Mouse (Mus musculus) liver, embryonic 11.5 days (tissue): ENCODE measurements around the gene Vav3. TPM values are rescaled to one million over a fixed set of nuclear protein-coding genes. Genes with fewer than 3 reads are reported as not detected.

Experiments
- ATAC-seq: fragments of 200-750 bp; cut with Nextera tagmentation; replicated peaks from 2 replicates; pipeline ENCODE4 v1.8.0; 2017; ENCODE audit warnings: moderate number of reproducible peaks, mild to moderate bottlenecking, moderate TSS enrichment, moderate library complexity; ENCODE audit not compliant: low FRiP score
- DNase-seq: peaks from one replicate; pipeline ENCODE4 v3.0.0-alpha.2; 2017; ENCODE audit warnings: low spot score
- H3K27ac ChIP-seq: fragments of 300-500 bp; sonication (generic); 2 replicates; pipeline ENCODE4 v1.5.1; 2014; ENCODE audit warnings: mild to moderate bottlenecking, low read depth, low read length, control low read depth
- H3K27me3 ChIP-seq: fragments of 300-500 bp; sonication (generic); replicated peaks from 2 replicates; pipeline ENCODE4 v1.6.1; 2014; ENCODE audit warnings: low read length, mixed read lengths; ENCODE audit not compliant: control insufficient read depth, insufficient read depth
- H3K36me3 ChIP-seq: fragments of 300-500 bp; sonication (generic); 2 replicates; pipeline ENCODE4 v1.6.1; 2014; ENCODE audit warnings: mild to moderate bottlenecking, low read length, moderate library complexity, mixed read lengths; ENCODE audit not compliant: control insufficient read depth, insufficient read depth
- H3K4me1 ChIP-seq: fragments of 300-500 bp; sonication (generic); replicated peaks from 2 replicates; pipeline ENCODE4 v1.6.1; 2014; ENCODE audit warnings: low read length, mixed read lengths; ENCODE audit not compliant: control insufficient read depth, insufficient read depth
- H3K4me2 ChIP-seq: fragments of 300-500 bp; sonication (generic); 2 replicates; pipeline ENCODE4 v1.6.1; 2014; ENCODE audit warnings: mild to moderate bottlenecking, control low read depth, moderate library complexity
- H3K4me3 ChIP-seq: fragments of 300-500 bp; sonication (generic); 2 replicates; pipeline ENCODE4 v1.5.1; 2014; ENCODE audit warnings: low read depth, low read length, control low read depth
- H3K9ac ChIP-seq: fragments of 300-500 bp; sonication (generic); 2 replicates; pipeline ENCODE4 v1.6.1; 2014; ENCODE audit warnings: low read depth, low read length, control low read depth
- H3K9me3 ChIP-seq: fragments of 300-500 bp; sonication (generic); 2 replicates; pipeline ENCODE4 v1.6.1; 2016; ENCODE audit warnings: low read length, inconsistent platforms, mixed read lengths; ENCODE audit not compliant: control insufficient read depth
- WGBS: fragments of 180-500 bp; shearing (Covaris S2); extraction: QIAGEN DNeasy Blood & Tissue Kit; methylation state at CpG from one replicate; pipeline ENCODE4 v1.1.7; 2014; 5-methylcytosine and 5-hydroxymethylcytosine counted together
- polyA plus RNA-seq: library from polyadenylated mRNA; unstranded; fragments of >200 nt; fragmentation: Nextera tagmentation; extraction: Ambion mirVana; gene quantifications from 2 replicates; pipeline ENCODE4 v1.2.1, GENCODE M21; 2014

The Vav3 gene
- polyA plus RNA-seq, 1 experiment from 2014 or later = 5.8 TPM

GRCm38 (mm10) chr3:109388730-109389129, 48.3 kb downstream of the Vav3 start:
- ATAC-seq (no peak), DNase-seq (no peak)
- no peak overlapping the region for H3K27ac ChIP-seq
- 86% methylated on average over 10 of the region's 10 CpGs for WGBS
- no peak overlapping the region for H3K4me2 ChIP-seq
- H3K27me3 ChIP-seq = no peaks in the 10 kb centered on the region
- H3K4me1 ChIP-seq = no peaks in the 10 kb centered on the region
- no peak overlapping the region for H3K4me3 ChIP-seq
- H3K36me3 ChIP-seq = no peaks in the 10 kb centered on the region
- H3K9me3 ChIP-seq = no peaks in the 10 kb centered on the region
- no peak overlapping the region for H3K9ac ChIP-seq

- H3K9ac ChIP-seq = no peak overlapping the region
- ATAC-seq (no peak), DNase-seq (no peak)
- no peaks in the 10 kb centered on the region for H3K9me3 ChIP-seq
- no peaks in the 10 kb centered on the region for H3K27me3 ChIP-seq
- H3K4me1 ChIP-seq = no peaks in the 10 kb centered on the region
- H3K4me3 ChIP-seq = no peak overlapping the region
- H3K36me3 ChIP-seq = no peaks in the 10 kb centered on the region
- H3K27ac ChIP-seq = no peak overlapping the region
- 87% methylated on average over 5 of the region's 5 CpGs for WGBS
- H3K4me2 ChIP-seq = no peak overlapping the region
Observed at GRCm38 (mm10) chr3:109401527-109401926, 61.1 kb downstream of the Vav3 start.

GRCm38 (mm10) chr3:109411294-109411693, 70.8 kb downstream of the Vav3 start:
- 84% methylated on average over 3 of the region's 3 CpGs for WGBS
- DNase-seq (no peak), ATAC-seq (no peak)
- no peak overlapping the region for H3K9ac ChIP-seq
- H3K27me3 ChIP-seq = no peaks in the 10 kb centered on the region
- H3K4me1 ChIP-seq = no peaks in the 10 kb centered on the region
- no peak overlapping the region for H3K27ac ChIP-seq
- no peaks in the 10 kb centered on the region for H3K9me3 ChIP-seq
- H3K4me2 ChIP-seq = no peak overlapping the region
- no peak overlapping the region for H3K4me3 ChIP-seq
- no peaks in the 10 kb centered on the region for H3K36me3 ChIP-seq

GRCm38 (mm10) chr3:109420403-109420802, 80.0 kb downstream of the Vav3 start:
- Histone ChIP-seq H3K4me1 (no peaks in the 10 kb centered on the region), H3K4me3 (no peak overlapping the region), H3K36me3 (no peaks in the 10 kb centered on the region), H3K4me2 (no peak overlapping the region), H3K27me3 (no peaks in the 10 kb centered on the region), H3K27ac (no peak overlapping the region), H3K9ac (no peak overlapping the region), H3K9me3 (no peaks in the 10 kb centered on the region)
- 78% methylated on average over 3 of the region's 3 CpGs for WGBS
- DNase-seq (no peak), ATAC-seq (no peak)

GRCm38 (mm10) chr3:109421019-109421418, 80.6 kb downstream of the Vav3 start:
- no peak overlapping the region for H3K27ac ChIP-seq
- H3K27me3 ChIP-seq = no peaks in the 10 kb centered on the region
- no peak overlapping the region for H3K4me2 ChIP-seq
- WGBS = 53% methylated on average over 3 of the region's 3 CpGs
- H3K4me1 ChIP-seq = no peaks in the 10 kb centered on the region
- DNase-seq = no peak
- H3K9me3 ChIP-seq = no peaks in the 10 kb centered on the region
- no peak for ATAC-seq
- H3K4me3 ChIP-seq = no peak overlapping the region
- no peaks in the 10 kb centered on the region for H3K36me3 ChIP-seq
- no peak overlapping the region for H3K9ac ChIP-seq

- ATAC-seq = no peak
- Histone ChIP-seq H3K27me3 (no peaks in the 10 kb centered on the region), H3K36me3 (no peaks in the 10 kb centered on the region), H3K27ac (no peak overlapping the region), H3K9ac (no peak overlapping the region), H3K4me1 (no peaks in the 10 kb centered on the region), H3K9me3 (no peaks in the 10 kb centered on the region), H3K4me2 (no peak overlapping the region), H3K4me3 (no peak overlapping the region)
- 88% methylated on average over 5 of the region's 5 CpGs for WGBS
- DNase-seq = no peak
Observed at GRCm38 (mm10) chr3:109423440-109424079, 83.1 kb downstream of the Vav3 start.

- H3K27me3 ChIP-seq = no peaks in the 10 kb centered on the region
- DNase-seq (no peak), ATAC-seq (no peak)
- 66% methylated on average over 1 of the region's 1 CpGs for WGBS
- H3K27ac ChIP-seq = no peak overlapping the region
- no peaks in the 10 kb centered on the region for H3K4me1 ChIP-seq
- no peak overlapping the region for H3K4me2 ChIP-seq
- no peak overlapping the region for H3K9ac ChIP-seq
- no peak overlapping the region for H3K4me3 ChIP-seq
- H3K36me3 ChIP-seq = no peaks in the 10 kb centered on the region
- H3K9me3 ChIP-seq = no peaks in the 10 kb centered on the region
Observed at GRCm38 (mm10) chr3:109431285-109431684, 90.8 kb downstream of the Vav3 start.

GRCm38 (mm10) chr3:109438552-109438951, 98.1 kb downstream of the Vav3 start:
- no peak overlapping the region for H3K4me2 ChIP-seq
- H3K9me3 ChIP-seq = no peaks in the 10 kb centered on the region
- H3K4me3 ChIP-seq = no peak overlapping the region
- H3K36me3 ChIP-seq = no peaks in the 10 kb centered on the region
- no peak overlapping the region for H3K9ac ChIP-seq
- no peaks in the 10 kb centered on the region for H3K27me3 ChIP-seq
- ATAC-seq (no peak), DNase-seq (no peak)
- no peak overlapping the region for H3K27ac ChIP-seq
- H3K4me1 ChIP-seq = no peaks in the 10 kb centered on the region
- WGBS = 82% methylated on average over 2 of the region's 2 CpGs

- Histone ChIP-seq H3K4me3 (no peak overlapping the region), H3K4me1 (no peaks in the 10 kb centered on the region), H3K9me3 (no peaks in the 10 kb centered on the region), H3K4me2 (no peak overlapping the region), H3K36me3 (no peaks in the 10 kb centered on the region), H3K27ac (no peak overlapping the region), H3K27me3 (no peaks in the 10 kb centered on the region), H3K9ac (no peak overlapping the region)
- WGBS = 50% methylated on average over 8 of the region's 8 CpGs
- no peak for DNase-seq
- no peak for ATAC-seq
Observed at GRCm38 (mm10) chr3:109439253-109439652, 98.8 kb downstream of the Vav3 start.
